Mouse (Mus musculus): ENCODE measurements around the gene Gm26566. TPM values are rescaled to one million over a fixed set of nuclear protein-coding genes. Genes with fewer than 3 reads are reported as not detected.
"Not testable (repeated sequence)": the region's sequence is repeated elsewhere in the genome, so short reads cannot be mapped to it uniquely, and the experiment has no call there.

Gm26566 gene
- polyA plus RNA-seq, 1 experiment from 2014 or later: 0.49 TPM

- not testable (repeated sequence) for H3K27me3 ChIP-seq (ENCODE audit: insufficient read depth, low read length); H3K9ac ChIP-seq (ENCODE audit: low read depth, low read length); H3K36me3 ChIP-seq (ENCODE audit: insufficient read depth, low read length); H3K9me3 ChIP-seq (replicated peaks; ENCODE audit: low read length); ATAC-seq (replicated peaks; ENCODE audit: low FRiP score, low read depth); H3K4me1 ChIP-seq (replicated peaks; ENCODE audit: insufficient read depth, low read length)
- peak; percentile 93 for DNase-seq (ENCODE audit: low spot score)
- Histone ChIP-seq H3K4me3 (replicated peaks; ENCODE audit: low read depth, low read length) (peak overlapping the region; percentile 16; the same call in 1 of the 2 replicates), H3K27ac (peak overlapping the region; percentile 73), H3K4me2 (ENCODE audit: low read length) (peak overlapping the region; percentile 34; the same call in 1 of the 2 replicates)
- WGBS: under 1% methylated on average over 24 of the region's 28 CpGs
- peak; percentile 72 for TF ChIP-seq CTCF (IDR thresholded peaks at IDR 0.05; ENCODE audit: low read depth)
These were observed 38.8 kb downstream of the Gm26566 start for GRCm38 (mm10) chr4:88760431-88760830.

GRCm38 (mm10) chr4:88761776-88762175, 40.2 kb downstream of the Gm26566 start:
- TF ChIP-seq CTCF (IDR thresholded peaks at IDR 0.05; ENCODE audit: low read depth): 0 out of 2 replicates have a peak, but pooled peaks have one; percentile 8
- not testable (repeated sequence) for H3K36me3 ChIP-seq (ENCODE audit: insufficient read depth, low read length); H3K4me2 ChIP-seq (ENCODE audit: low read length); H3K9me3 ChIP-seq (replicated peaks; ENCODE audit: low read length); DNase-seq (ENCODE audit: low spot score); H3K9ac ChIP-seq (ENCODE audit: low read depth, low read length); H3K27me3 ChIP-seq (ENCODE audit: insufficient read depth, low read length); H3K4me3 ChIP-seq (replicated peaks; ENCODE audit: low read depth, low read length); ATAC-seq (replicated peaks; ENCODE audit: low FRiP score, low read depth); H3K4me1 ChIP-seq (replicated peaks; ENCODE audit: insufficient read depth, low read length); H3K27ac ChIP-seq
- WGBS: 75% methylated on average over 6 of the region's 8 CpGs

GRCm38 (mm10) chr4:88762341-88762740, 40.7 kb downstream of the Gm26566 start:
- H3K27me3 ChIP-seq (ENCODE audit: insufficient read depth, low read length); DNase-seq (ENCODE audit: low spot score); H3K4me3 ChIP-seq (replicated peaks; ENCODE audit: low read depth, low read length); ATAC-seq (replicated peaks; ENCODE audit: low FRiP score, low read depth); H3K27ac ChIP-seq; H3K9me3 ChIP-seq (replicated peaks; ENCODE audit: low read length); H3K4me1 ChIP-seq (replicated peaks; ENCODE audit: insufficient read depth, low read length); H3K9ac ChIP-seq (ENCODE audit: low read depth, low read length); H3K36me3 ChIP-seq (ENCODE audit: insufficient read depth, low read length); H3K4me2 ChIP-seq (ENCODE audit: low read length): not testable (repeated sequence)
- WGBS: 53% methylated on average over 9 of the region's 9 CpGs

GRCm38 (mm10) chr4:88763384-88764018, 41.9 kb downstream of the Gm26566 start:
- H3K4me3 ChIP-seq (replicated peaks; ENCODE audit: low read depth, low read length); ATAC-seq (replicated peaks; ENCODE audit: low FRiP score, low read depth); H3K27me3 ChIP-seq (ENCODE audit: insufficient read depth, low read length); H3K9ac ChIP-seq (ENCODE audit: low read depth, low read length); H3K4me1 ChIP-seq (replicated peaks; ENCODE audit: insufficient read depth, low read length); H3K36me3 ChIP-seq (ENCODE audit: insufficient read depth, low read length); H3K9me3 ChIP-seq (replicated peaks; ENCODE audit: low read length): not testable (repeated sequence)
- WGBS: 2% methylated on average over 22 of the region's 42 CpGs
- H3K27ac ChIP-seq: peak overlapping the region; percentile 54
- TF ChIP-seq CTCF (IDR thresholded peaks at IDR 0.05; ENCODE audit: low read depth): peak; percentile 72
- DNase-seq (ENCODE audit: low spot score): peak; percentile 90
- peak overlapping the region; percentile 25; the same call in 1 of the 2 replicates for H3K4me2 ChIP-seq (ENCODE audit: low read length)

Other genes starting within 250 kb of the Gm26566 start
- not detected in 2 replicates for gene Ifnb1, start 199.0 kb upstream of the Gm26566 start, polyA plus RNA-seq (2015; fragmentation: Nextera tagmentation; extraction: Ambion mirVana)
- gene Ifna15, start 163.6 kb upstream of the Gm26566 start, polyA plus RNA-seq (2015; fragmentation: Nextera tagmentation; extraction: Ambion mirVana): not detected in 2 replicates
- not detected in 2 replicates for gene Ifna14, start 150.0 kb upstream of the Gm26566 start, polyA plus RNA-seq (2015; fragmentation: Nextera tagmentation; extraction: Ambion mirVana)
- not detected in 2 replicates for gene Ifna9, start 129.4 kb upstream of the Gm26566 start, polyA plus RNA-seq (2015; fragmentation: Nextera tagmentation; extraction: Ambion mirVana)
- gene Ifna12, start 118.4 kb upstream of the Gm26566 start, polyA plus RNA-seq (2015; fragmentation: Nextera tagmentation; extraction: Ambion mirVana): not detected in 2 replicates
- not detected in 2 replicates for gene C87499, start 87.4 kb upstream of the Gm26566 start, polyA plus RNA-seq (2015; fragmentation: Nextera tagmentation; extraction: Ambion mirVana)
- not detected in 2 replicates for gene Ifna13, start 77.3 kb upstream of the Gm26566 start, polyA plus RNA-seq (2015; fragmentation: Nextera tagmentation; extraction: Ambion mirVana)
- gene Ifna16, start 44.9 kb upstream of the Gm26566 start, polyA plus RNA-seq (2015; fragmentation: Nextera tagmentation; extraction: Ambion mirVana): not detected in 2 replicates
- gene Ifna2, start 37.9 kb upstream of the Gm26566 start, polyA plus RNA-seq (2015; fragmentation: Nextera tagmentation; extraction: Ambion mirVana): not detected in 2 replicates
- not detected in 2 replicates for gene Ifnab, start 30.4 kb upstream of the Gm26566 start, polyA plus RNA-seq (2015; fragmentation: Nextera tagmentation; extraction: Ambion mirVana)
- 84.2 and 86.5 TPM in 2 replicates for gene Klhl9, start 660 bp downstream of the Gm26566 start, polyA plus RNA-seq (2015; fragmentation: Nextera tagmentation; extraction: Ambion mirVana)
- gene Gm13271, start 33.1 kb downstream of the Gm26566 start, polyA plus RNA-seq (2015; fragmentation: Nextera tagmentation; extraction: Ambion mirVana): 0.29 TPM in 1 of 2 replicates, not detected in the other
- 0.49 and 0.71 TPM in 2 replicates for gene Gm13283, start 38.3 kb downstream of the Gm26566 start, polyA plus RNA-seq (2015; fragmentation: Nextera tagmentation; extraction: Ambion mirVana)
- 0.49 TPM in 1 of 2 replicates, not detected in the other for gene Gm13290, start 52.0 kb downstream of the Gm26566 start, polyA plus RNA-seq (2015; fragmentation: Nextera tagmentation; extraction: Ambion mirVana)
- not detected in 2 replicates for gene Gm13289, start 55.1 kb downstream of the Gm26566 start, polyA plus RNA-seq (2015; fragmentation: Nextera tagmentation; extraction: Ambion mirVana)
- gene Gm13272, start 58.0 kb downstream of the Gm26566 start, polyA plus RNA-seq (2015; fragmentation: Nextera tagmentation; extraction: Ambion mirVana): not detected in 2 replicates
- gene Ifnz, start 60.3 kb downstream of the Gm26566 start, polyA plus RNA-seq (2015; fragmentation: Nextera tagmentation; extraction: Ambion mirVana): 0.14 and 0.46 TPM in 2 replicates
- gene Gm13276, start 63.9 kb downstream of the Gm26566 start, polyA plus RNA-seq (2015; fragmentation: Nextera tagmentation; extraction: Ambion mirVana): not detected in 2 replicates
- not detected in 2 replicates for gene Gm13277, start 66.8 kb downstream of the Gm26566 start, polyA plus RNA-seq (2015; fragmentation: Nextera tagmentation; extraction: Ambion mirVana)
- not detected in 2 replicates for gene Gm13278, start 69.7 kb downstream of the Gm26566 start, polyA plus RNA-seq (2015; fragmentation: Nextera tagmentation; extraction: Ambion mirVana)
- not detected in 2 replicates for gene Gm13275, start 72.7 kb downstream of the Gm26566 start, polyA plus RNA-seq (2015; fragmentation: Nextera tagmentation; extraction: Ambion mirVana)
- gene Gm13279, start 75.6 kb downstream of the Gm26566 start, polyA plus RNA-seq (2015; fragmentation: Nextera tagmentation; extraction: Ambion mirVana): not detected in 2 replicates
- gene Gm13285, start 77.9 kb downstream of the Gm26566 start, polyA plus RNA-seq (2015; fragmentation: Nextera tagmentation; extraction: Ambion mirVana): 1.3 TPM in 1 of 2 replicates, not detected in the other
- not detected in 2 replicates for gene Gm13287, start 81.4 kb downstream of the Gm26566 start, polyA plus RNA-seq (2015; fragmentation: Nextera tagmentation; extraction: Ambion mirVana)
- gene Gm13288, start 83.7 kb downstream of the Gm26566 start, polyA plus RNA-seq (2015; fragmentation: Nextera tagmentation; extraction: Ambion mirVana): 0.09 TPM in 1 of 2 replicates, not detected in the other
- gene Ifna7, start 94.4 kb downstream of the Gm26566 start, polyA plus RNA-seq (2015; fragmentation: Nextera tagmentation; extraction: Ambion mirVana): not detected in 2 replicates
- gene Ifna11, start 98.2 kb downstream of the Gm26566 start, polyA plus RNA-seq (2015; fragmentation: Nextera tagmentation; extraction: Ambion mirVana): not detected in 2 replicates
- gene Ifna6, start 105.6 kb downstream of the Gm26566 start, polyA plus RNA-seq (2015; fragmentation: Nextera tagmentation; extraction: Ambion mirVana): not detected in 2 replicates
- gene Ifna5, start 113.7 kb downstream of the Gm26566 start, polyA plus RNA-seq (2015; fragmentation: Nextera tagmentation; extraction: Ambion mirVana): not detected in 2 replicates
- gene Ifna4, start 120.1 kb downstream of the Gm26566 start, polyA plus RNA-seq (2015; fragmentation: Nextera tagmentation; extraction: Ambion mirVana): not detected in 2 replicates
- not detected in 2 replicates for gene Ifna1, start 128.3 kb downstream of the Gm26566 start, polyA plus RNA-seq (2015; fragmentation: Nextera tagmentation; extraction: Ambion mirVana)
- gene Ifne, start 158.4 kb downstream of the Gm26566 start, polyA plus RNA-seq (2015; fragmentation: Nextera tagmentation; extraction: Ambion mirVana): not detected in 2 replicates

Data from kidney, postnatal 0 days (tissue).